Mouse (Mus musculus): Measurements from ENCODE around the gene Tmem59.

DNA sequence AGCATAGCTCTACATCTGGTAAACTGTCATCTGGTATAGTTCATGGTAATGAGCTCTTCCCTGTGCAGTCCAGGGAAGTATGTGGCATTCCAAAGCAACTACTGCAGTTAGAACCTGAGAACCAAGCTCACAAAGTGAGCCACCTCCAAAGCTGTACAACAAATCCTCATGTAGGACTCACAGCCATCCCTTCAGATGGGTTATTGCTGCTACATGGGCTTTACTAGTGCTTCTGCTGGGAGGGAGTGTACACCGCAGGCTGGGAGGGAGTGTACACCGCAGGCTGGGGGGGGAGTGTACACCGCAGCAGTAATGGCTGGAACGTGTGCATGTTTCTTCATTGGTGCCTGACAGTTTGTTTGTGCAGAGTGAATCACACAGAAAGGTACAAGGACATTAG, 5.0 kb downstream of the Tmem59 start:
- TF ChIP-seq GATA1 (IDR thresholded peaks at IDR 0.05; ENCODE audit: borderline replicate concordance, low read length) = no peak
- TF ChIP-seq CTCF (IDR thresholded peaks at IDR 0.05; ENCODE audit: low read depth, low read length) = no peak
- peak; percentile 70; the same call in 1 of the 2 replicates for TF ChIP-seq POLR2AphosphoS5 (IDR thresholded peaks at IDR 0.05; ENCODE audit: insufficient replicate concordance, low read depth, low read length)
- TF ChIP-seq GATA2 (IDR thresholded peaks at IDR 0.05; ENCODE audit: borderline replicate concordance, low read depth, low read length) = no peak
- no peak for TF ChIP-seq TAL1 (conservative IDR thresholded peaks at IDR 0.05; ENCODE audit: low read depth, low read length)
